Mouse (Mus musculus) liver, embryonic 12.5 days (tissue): ENCODE results near the gene Tab1. TPM values are rescaled to one million over a fixed set of nuclear protein-coding genes. Genes with fewer than 3 reads are reported as not detected.

Experiments used
- ATAC-seq: fragments of 200-750 bp; cut with Nextera tagmentation; 2 replicates; pipeline ENCODE4 v1.8.0; 2017; ENCODE audit warnings: moderate number of reproducible peaks, mild to moderate bottlenecking, moderate library complexity
- H3K27ac ChIP-seq: fragments of 300-500 bp; sonication (generic); 2 replicates; pipeline ENCODE4 v1.5.1; 2016; ENCODE audit warnings: mild to moderate bottlenecking
- H3K27me3 ChIP-seq: fragments of 300-500 bp; sonication (generic); replicated peaks from 2 replicates; pipeline ENCODE4 v1.6.1; 2016; ENCODE audit warnings: mild to moderate bottlenecking, moderate library complexity
- H3K36me3 ChIP-seq: fragments of 300-500 bp; sonication (generic); 2 replicates; pipeline ENCODE4 v1.6.1; 2016; ENCODE audit warnings: mild to moderate bottlenecking, moderate library complexity
- H3K4me1 ChIP-seq: fragments of 300-500 bp; sonication (generic); 2 replicates; pipeline ENCODE4 v1.6.1; 2016
- H3K4me2 ChIP-seq: fragments of 300-500 bp; sonication (generic); 2 replicates; pipeline ENCODE4 v1.6.1; 2016; ENCODE audit warnings: mild to moderate bottlenecking, moderate library complexity
- H3K4me3 ChIP-seq: fragments of 300-500 bp; sonication (generic); 2 replicates; pipeline ENCODE4 v1.5.1; 2016; ENCODE audit warnings: mild to moderate bottlenecking, moderate library complexity
- H3K9ac ChIP-seq: fragments of 300-500 bp; sonication (generic); 2 replicates; pipeline ENCODE4 v1.6.1; 2016; ENCODE audit warnings: mild to moderate bottlenecking, moderate library complexity
- H3K9me3 ChIP-seq: fragments of 300-500 bp; sonication (generic); replicated peaks from 2 replicates; pipeline ENCODE4 v1.6.1; 2016; ENCODE audit warnings: mild to moderate bottlenecking, moderate library complexity
- WGBS: fragments of 180-500 bp; shearing (Covaris S2); methylation state at CpG from one replicate; pipeline ENCODE4 v1.1.7; 2016; ENCODE audit not compliant: insufficient replicate concordance; 5-methylcytosine and 5-hydroxymethylcytosine counted together
- polyA plus RNA-seq: library from polyadenylated mRNA; unstranded; fragments of >200 nt; fragmentation: Nextera tagmentation; extraction: Ambion mirVana; gene quantifications from 2 replicates; pipeline ENCODE4 v1.2.1, GENCODE M21; 2016

The Tab1 gene
- polyA plus RNA-seq, 1 experiment from 2014 or later = 18.9 TPM

DNA sequence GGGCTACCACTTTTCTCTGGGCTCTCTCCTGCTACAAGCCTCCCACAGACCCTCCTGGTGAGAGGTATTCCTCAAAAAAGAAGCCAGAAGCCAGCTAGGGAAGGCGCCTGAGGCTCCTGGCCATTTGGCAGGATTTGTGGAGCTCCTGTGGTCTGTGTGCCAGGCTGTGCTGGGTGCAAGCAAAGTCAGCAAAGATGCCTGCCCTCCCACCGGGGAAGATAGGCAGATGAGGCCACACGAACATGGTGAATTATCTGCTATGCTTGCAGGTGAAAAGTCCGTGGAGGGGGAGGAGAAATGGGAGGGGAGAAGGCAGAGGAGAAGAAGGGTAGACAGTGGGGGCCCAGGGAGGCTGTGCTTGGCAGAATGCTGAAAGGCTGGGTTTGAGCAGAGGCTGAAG is 37.4 kb downstream of the Tab1 start:
- ATAC-seq = no peak
- H3K4me1 ChIP-seq = peaks cover 26% of the 10 kb centered on the region
- H3K9ac ChIP-seq = no peak overlapping the region
- peaks cover 84% of the 10 kb centered on the region for H3K27me3 ChIP-seq
- H3K27ac ChIP-seq = no peak overlapping the region
- H3K4me3 ChIP-seq = no peak overlapping the region
- 17% methylated on average over 4 of the region's 4 CpGs for WGBS
- H3K9me3 ChIP-seq = no peaks in the 10 kb centered on the region
- no peak overlapping the region for H3K4me2 ChIP-seq
- no peaks in the 10 kb centered on the region for H3K36me3 ChIP-seq

DNA sequence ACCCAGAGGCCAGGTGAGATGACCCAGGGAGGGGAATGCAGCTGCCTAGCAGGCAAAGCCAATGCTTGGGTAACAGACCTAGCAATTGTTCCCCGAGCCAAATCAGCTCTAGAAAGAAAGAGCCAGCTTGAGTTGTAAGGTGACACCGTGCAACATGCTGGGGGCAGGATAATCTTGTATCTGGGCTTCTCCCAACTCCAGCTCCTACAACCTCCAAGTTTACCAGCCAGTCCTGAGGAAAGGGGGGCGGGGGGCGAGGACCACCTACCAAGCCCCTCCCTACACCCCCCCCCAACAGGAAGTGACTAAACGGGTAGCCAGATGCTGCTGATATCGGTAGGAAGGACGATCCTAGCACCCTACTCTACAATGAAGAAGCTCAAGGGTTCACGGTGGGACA is 38.4 kb downstream of the Tab1 start:
- no peak overlapping the region for H3K27ac ChIP-seq
- no peak overlapping the region for H3K4me3 ChIP-seq
- H3K36me3 ChIP-seq = no peaks in the 10 kb centered on the region
- no peak overlapping the region for H3K4me2 ChIP-seq
- H3K4me1 ChIP-seq = peaks cover 26% of the 10 kb centered on the region
- no peak overlapping the region for H3K9ac ChIP-seq
- H3K9me3 ChIP-seq = no peaks in the 10 kb centered on the region
- peaks cover 94% of the 10 kb centered on the region for H3K27me3 ChIP-seq
- no peak for ATAC-seq
- WGBS = 6% methylated on average over 8 of the region's 8 CpGs

DNA sequence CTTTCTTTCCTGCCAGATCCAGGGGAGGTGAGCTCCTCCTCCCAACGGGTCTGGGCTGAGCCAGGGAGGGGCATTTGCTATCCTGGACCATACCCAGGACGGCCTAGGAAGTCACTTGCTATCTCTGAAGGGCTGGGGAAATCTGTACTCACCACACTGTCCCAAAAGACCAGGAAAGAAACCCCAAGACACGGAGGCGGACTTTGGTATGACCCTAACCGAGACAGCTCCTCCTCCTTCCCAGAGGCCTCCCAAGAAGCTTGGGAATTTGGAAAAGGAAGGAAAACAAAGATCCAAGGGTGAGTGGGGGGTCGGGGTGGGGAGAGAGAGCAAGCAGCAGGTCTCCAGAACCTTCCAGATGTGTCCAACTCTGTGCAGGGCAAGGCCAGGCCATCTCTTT is 38.9 kb downstream of the Tab1 start:
- Histone ChIP-seq H3K4me3 (no peak overlapping the region), H3K27ac (no peak overlapping the region), H3K27me3 (peaks cover 98% of the 10 kb centered on the region), H3K4me2 (no peak overlapping the region), H3K4me1 (peaks cover 26% of the 10 kb centered on the region), H3K9ac (no peak overlapping the region), H3K9me3 (no peaks in the 10 kb centered on the region), H3K36me3 (no peaks in the 10 kb centered on the region)
- ATAC-seq = no peak
- WGBS = 12% methylated on average over 6 of the region's 6 CpGs

DNA sequence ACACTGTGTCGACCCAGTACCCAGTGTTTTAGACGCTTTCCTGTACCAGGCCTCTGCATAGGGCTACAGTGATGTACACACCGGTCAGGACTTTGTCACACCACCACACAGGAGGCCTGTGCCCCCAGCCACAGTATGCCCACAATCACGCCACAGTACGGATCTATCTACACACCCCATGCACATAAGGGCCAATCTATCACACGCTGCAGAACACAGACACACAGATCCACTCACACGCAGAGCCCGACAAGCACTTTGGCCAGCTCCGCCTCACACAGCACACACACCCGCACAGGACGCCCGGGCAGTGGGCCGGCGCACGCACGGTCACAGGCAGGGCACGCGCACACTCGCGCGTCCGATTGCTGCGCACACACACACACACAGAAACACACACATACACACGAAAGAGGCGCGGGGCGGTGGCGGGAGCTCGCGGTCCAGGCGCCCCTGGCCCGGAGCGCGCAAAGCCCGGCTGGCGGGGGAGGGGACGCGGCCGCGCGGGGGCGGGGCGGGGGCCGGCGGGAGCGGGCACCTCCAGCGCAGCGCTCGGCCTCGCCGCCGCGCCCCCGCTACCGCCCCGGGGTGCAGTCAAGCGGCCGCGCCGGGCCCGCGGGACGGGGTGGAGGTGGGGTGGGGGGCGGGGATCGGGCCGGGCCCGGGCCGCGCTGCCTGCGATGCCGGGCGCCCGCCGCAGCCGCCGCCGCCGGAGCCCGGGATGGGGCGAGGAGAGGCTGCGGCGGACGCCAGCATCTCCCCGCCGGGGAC is 40.3 kb downstream of the Tab1 start, which contains the start of gene Mgat3:
Mgat3 (plus strand) TSS at position 721 of the 771 bp plus-strand sequence.
- Histone ChIP-seq H3K4me2 (peak within 1 kb of the TSS; percentile 72), H3K9me3 (no peaks in the 10 kb centered on the region), H3K27me3 (peaks cover 98% of the 10 kb centered on the region), H3K4me1 (peaks cover 26% of the 10 kb centered on the region), H3K4me3 (peak within 1 kb of the TSS; percentile 61), H3K9ac (peak within 1 kb of the TSS; percentile 63), H3K36me3 (no peaks in the 10 kb centered on the region), H3K27ac (0 out of 2 replicates have a peak within 1 kb of the TSS, but pooled peaks have one; percentile 54)
- peak; percentile 38 for ATAC-seq
- 8% methylated on average over 51 of the region's 85 CpGs for WGBS

DNA sequence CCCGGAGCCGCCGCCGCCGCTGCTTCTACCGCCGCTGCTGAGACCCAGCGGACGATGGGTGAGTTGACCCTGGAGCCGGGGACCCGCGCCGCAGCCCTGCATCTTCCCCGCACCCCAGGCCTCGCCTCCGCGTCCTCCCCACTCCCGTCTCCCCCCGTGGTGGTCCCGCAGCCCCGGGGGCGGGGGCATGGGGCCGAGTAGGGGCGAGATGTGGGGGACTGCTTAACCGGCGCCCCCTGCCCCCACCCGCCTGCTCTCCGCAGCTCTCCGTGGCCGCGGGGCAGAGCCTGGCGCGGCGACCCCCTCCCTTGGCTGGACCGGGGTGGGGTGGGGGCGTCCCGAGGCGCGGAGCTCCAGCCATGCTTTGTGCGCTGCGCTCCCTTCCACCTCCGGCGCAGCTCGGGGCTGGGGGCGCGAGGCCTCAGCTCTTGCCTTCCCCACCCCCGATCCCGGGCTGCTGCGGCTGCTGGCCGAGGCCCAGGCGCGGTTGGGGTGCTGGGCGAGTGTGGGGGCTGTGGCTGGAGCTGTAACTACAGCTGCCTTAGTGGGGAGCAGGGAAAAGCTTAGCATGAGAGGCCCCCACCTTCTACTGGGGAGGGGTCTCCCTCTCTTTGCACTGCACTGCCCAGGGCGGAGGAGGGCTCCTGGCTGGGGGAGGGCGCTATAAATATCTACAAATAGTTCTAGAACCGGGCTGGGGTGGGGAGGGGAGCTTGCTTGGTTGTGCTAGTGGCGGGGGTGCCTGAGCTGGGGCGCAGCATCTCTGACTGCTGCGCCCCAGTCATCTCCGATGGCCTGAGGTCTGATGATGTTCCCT is 41.1 kb downstream of the Tab1 start:
- H3K27me3 ChIP-seq = peaks cover 99% of the 10 kb centered on the region
- no peaks in the 10 kb centered on the region for H3K36me3 ChIP-seq
- H3K4me1 ChIP-seq = peaks cover 26% of the 10 kb centered on the region
- H3K4me3 ChIP-seq = peak overlapping the region; percentile 61
- H3K9ac ChIP-seq = peak overlapping the region; percentile 63
- WGBS = 4% methylated on average over 46 of the region's 60 CpGs
- H3K27ac ChIP-seq = 0 out of 2 replicates have a peak overlapping the region, but pooled peaks have one; percentile 54
- ATAC-seq = no peak
- H3K4me2 ChIP-seq = peak overlapping the region; percentile 72
- no peaks in the 10 kb centered on the region for H3K9me3 ChIP-seq

DNA sequence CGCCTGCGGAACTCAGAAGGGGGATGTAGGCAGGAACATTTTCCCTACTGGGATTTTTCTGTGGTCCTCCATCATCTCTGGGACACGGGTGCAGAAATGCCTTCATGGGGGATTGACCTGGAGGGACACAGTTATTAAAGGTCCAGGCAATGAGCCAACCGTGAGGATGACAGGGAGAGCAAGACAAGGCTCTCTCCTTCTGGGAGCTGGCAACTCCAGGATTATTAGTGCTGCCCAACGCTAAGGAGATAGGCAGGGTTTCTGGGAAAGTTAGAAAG is 41.6 kb downstream of the Tab1 start:
- Histone ChIP-seq H3K9me3 (no peaks in the 10 kb centered on the region), H3K4me1 (peaks cover 28% of the 10 kb centered on the region), H3K27ac (no peak overlapping the region), H3K4me3 (peak overlapping the region; percentile 61), H3K9ac (no peak overlapping the region), H3K27me3 (peaks cover 99% of the 10 kb centered on the region), H3K4me2 (peak overlapping the region; percentile 72), H3K36me3 (no peaks in the 10 kb centered on the region)
- no peak for ATAC-seq
- whole genome bisulfite sequencing = 9% methylated on average over 5 of the region's 5 CpGs

DNA sequence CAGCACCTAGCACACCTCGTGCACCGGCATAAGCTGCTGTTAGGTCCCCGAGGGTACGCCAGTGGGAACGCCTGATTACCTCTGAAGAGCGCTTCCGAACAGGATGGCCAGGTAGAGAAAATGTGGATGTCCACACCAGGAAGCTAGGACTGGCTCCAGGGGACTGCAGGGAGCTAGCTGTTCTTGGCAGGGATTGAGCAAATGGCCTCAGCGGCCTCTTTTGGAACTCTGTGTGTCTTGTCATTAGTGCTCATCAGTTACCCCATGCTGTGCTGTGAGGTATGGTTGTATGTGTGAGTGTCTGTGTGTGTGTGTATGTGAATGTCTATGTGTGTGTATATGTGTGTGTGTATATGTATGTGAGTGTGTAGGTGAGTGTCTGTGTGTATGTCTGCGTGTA is 42.4 kb downstream of the Tab1 start:
- Histone ChIP-seq H3K27ac (no peak overlapping the region), H3K4me1 (peaks cover 36% of the 10 kb centered on the region), H3K27me3 (peaks cover 99% of the 10 kb centered on the region), H3K36me3 (no peaks in the 10 kb centered on the region), H3K9ac (no peak overlapping the region), H3K4me2 (no peak overlapping the region), H3K4me3 (no peak overlapping the region), H3K9me3 (no peaks in the 10 kb centered on the region)
- no peak for ATAC-seq
- WGBS = 68% methylated on average over 9 of the region's 9 CpGs

DNA sequence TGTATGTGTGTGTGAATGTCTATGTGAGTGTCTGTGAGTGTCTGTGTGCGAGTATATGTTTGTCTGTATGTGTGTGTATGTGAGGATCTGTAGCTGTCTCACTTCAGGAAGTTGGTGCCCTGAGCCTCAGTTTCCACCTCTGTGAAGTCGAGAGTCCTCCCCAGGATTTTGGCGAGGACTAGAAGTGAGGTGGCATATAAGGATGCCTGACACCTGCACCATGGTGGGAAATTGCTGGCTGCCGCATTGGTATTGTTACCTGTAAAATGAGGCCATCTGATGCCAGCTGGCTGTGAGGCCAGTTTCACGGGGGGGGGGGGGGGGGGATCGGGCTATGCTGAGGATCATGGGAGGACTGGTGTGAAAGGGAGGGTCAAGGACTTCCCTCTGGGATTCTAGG is 42.8 kb downstream of the Tab1 start:
- no peaks in the 10 kb centered on the region for H3K9me3 ChIP-seq

DNA sequence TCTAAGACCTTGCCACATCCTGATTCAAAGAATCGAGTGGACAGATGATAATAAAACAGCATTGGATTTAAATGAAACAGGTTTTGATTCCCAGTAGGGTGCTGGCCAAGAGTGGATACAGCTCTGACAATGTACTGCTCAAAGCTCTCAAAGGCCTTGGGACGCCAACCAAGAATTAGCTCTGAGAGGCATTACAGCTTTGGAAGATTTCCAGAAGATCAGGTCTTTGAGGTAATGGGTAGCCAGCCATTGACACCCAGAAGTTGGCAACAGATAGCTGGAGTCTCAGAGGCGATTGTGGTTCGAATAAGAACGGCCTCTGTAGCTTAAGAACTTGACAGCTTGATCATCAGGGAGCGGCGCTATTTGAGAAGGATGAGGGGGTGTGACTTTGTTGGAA is 48.6 kb downstream of the Tab1 start:
- no peaks in the 10 kb centered on the region for H3K9me3 ChIP-seq
- no peaks in the 10 kb centered on the region for H3K36me3 ChIP-seq
- peaks cover 37% of the 10 kb centered on the region for H3K27me3 ChIP-seq
- no peak overlapping the region for H3K4me3 ChIP-seq
- 74% methylated on average over 7 of the region's 7 CpGs for WGBS
- peak overlapping the region; percentile 71 for H3K27ac ChIP-seq
- peaks cover 44% of the 10 kb centered on the region for H3K4me1 ChIP-seq
- peak overlapping the region; percentile 37 for H3K4me2 ChIP-seq
- no peak overlapping the region for H3K9ac ChIP-seq
- ATAC-seq = no peak

More for the DNA sequence above, 42.8 kb downstream of the Tab1 start:
- Histone ChIP-seq H3K27ac (no peak overlapping the region), H3K4me2 (no peak overlapping the region), H3K27me3 (peaks cover 95% of the 10 kb centered on the region), H3K4me1 (peaks cover 40% of the 10 kb centered on the region), H3K4me3 (no peak overlapping the region), H3K9ac (no peak overlapping the region), H3K36me3 (no peaks in the 10 kb centered on the region)
- ATAC-seq = no peak
- 59% methylated on average over 6 of the region's 6 CpGs for WGBS

DNA sequence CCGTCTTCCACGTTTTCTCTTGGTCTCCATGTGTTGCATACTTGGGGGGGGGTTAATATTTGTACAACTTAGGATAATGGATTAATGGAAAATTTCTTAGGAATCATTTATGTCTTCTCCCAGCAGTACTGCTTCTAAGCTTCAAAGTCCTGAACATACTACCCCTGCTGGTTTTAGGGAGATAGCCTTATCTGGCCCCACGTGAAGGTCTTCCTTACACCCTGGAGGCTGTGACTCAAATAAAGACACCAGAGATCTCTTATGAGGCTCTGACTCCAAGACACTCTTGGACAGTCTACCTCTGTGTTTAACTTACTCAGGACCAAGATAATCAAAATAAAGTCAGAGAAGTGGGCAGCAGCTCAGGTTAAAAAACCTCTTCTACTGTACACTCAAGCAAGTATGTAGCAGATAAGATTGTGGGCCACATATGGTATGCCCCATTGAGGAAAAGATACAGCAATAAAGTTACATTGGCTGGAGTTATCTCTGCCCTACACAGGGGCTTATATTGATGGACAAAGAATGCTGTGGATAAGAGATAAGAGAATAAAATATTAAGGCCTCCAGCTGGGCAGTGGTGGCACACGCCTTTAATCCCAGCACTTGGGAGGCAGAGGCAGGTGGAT is 49.3 kb downstream of the Tab1 start:
- Histone ChIP-seq H3K4me3 (no peak overlapping the region), H3K27ac (peak overlapping the region; percentile 71), H3K9ac (no peak overlapping the region), H3K36me3 (no peaks in the 10 kb centered on the region), H3K27me3 (peaks cover 31% of the 10 kb centered on the region), H3K4me1 (peaks cover 44% of the 10 kb centered on the region), H3K4me2 (peak overlapping the region; percentile 37), H3K9me3 (no peaks in the 10 kb centered on the region)
- 54% methylated on average over 4 of the region's 4 CpGs for WGBS
- peak; percentile 90 for ATAC-seq

DNA sequence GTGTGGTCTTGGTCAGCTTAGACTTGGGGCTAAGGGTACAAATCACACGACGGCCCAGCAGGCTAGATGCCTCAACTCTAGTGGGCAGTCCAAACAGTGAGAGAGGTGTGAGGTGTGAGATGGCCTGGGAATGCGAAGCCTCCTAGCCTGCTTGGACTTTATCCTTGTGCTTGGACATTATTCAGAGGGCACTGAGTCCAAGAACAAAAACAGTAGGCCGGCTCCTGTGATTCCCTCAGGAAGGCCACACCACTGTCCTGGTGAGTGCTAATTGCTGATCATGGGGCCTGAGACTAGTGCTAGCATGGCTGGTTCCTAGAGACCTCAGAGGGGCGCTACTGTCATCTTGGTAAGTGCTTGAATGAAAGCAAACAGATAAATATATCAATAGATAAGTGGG is 56.0 kb downstream of the Tab1 start:
- no peaks in the 10 kb centered on the region for H3K9me3 ChIP-seq
- H3K27me3 ChIP-seq = peaks cover 22% of the 10 kb centered on the region
- ATAC-seq = no peak
- no peak overlapping the region for H3K4me3 ChIP-seq
- no peak overlapping the region for H3K27ac ChIP-seq
- H3K36me3 ChIP-seq = no peaks in the 10 kb centered on the region
- peaks cover 20% of the 10 kb centered on the region for H3K4me1 ChIP-seq
- WGBS = 58% methylated on average over 5 of the region's 5 CpGs
- H3K9ac ChIP-seq = no peak overlapping the region
- no peak overlapping the region for H3K4me2 ChIP-seq

DNA sequence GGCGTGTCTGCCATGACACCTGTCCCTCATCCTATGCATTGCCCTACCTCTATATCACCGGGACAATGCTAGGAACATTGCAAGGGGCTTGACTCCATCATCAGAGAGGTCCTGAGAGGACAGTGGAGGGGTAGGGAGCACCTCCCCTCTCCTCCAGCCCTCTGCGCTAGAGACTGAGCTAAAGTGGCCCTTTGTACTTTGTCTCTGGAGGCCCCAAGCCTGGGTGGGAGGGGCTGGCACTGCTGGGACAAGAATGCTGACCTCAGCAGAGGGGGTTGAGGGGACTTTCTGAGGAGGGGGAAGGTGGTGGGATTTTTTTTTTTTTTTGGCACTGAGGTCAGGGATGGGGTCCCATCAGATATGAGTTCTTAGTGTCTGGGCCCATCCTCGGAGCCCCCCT is 57.1 kb downstream of the Tab1 start:
- peaks cover 20% of the 10 kb centered on the region for H3K4me1 ChIP-seq
- no peaks in the 10 kb centered on the region for H3K9me3 ChIP-seq
- H3K27me3 ChIP-seq = peaks cover 22% of the 10 kb centered on the region
- ATAC-seq = no peak; the same call in 1 of the 2 replicates
- H3K4me2 ChIP-seq = no peak overlapping the region
- no peak overlapping the region for H3K27ac ChIP-seq
- WGBS = 55% methylated on average over 4 of the region's 4 CpGs
- H3K9ac ChIP-seq = no peak overlapping the region
- no peaks in the 10 kb centered on the region for H3K36me3 ChIP-seq
- H3K4me3 ChIP-seq = no peak overlapping the region
